Mouse (Mus musculus) liver, embryonic 14.5 days (tissue): ENCODE data around the gene Mecom. TPM values are rescaled to one million over a fixed set of nuclear protein-coding genes. Genes with fewer than 3 reads are reported as not detected.
"Not testable (repeated sequence)": the region's sequence is repeated elsewhere in the genome, so short reads cannot be mapped to it uniquely, and the experiment has no call there.

Experiments
- ATAC-seq: fragments of 200-750 bp; cut with Nextera tagmentation; 2 replicates; pipeline ENCODE4 v1.8.0; 2017; ENCODE audit warnings: moderate number of reproducible peaks, mild to moderate bottlenecking, moderate library complexity; ENCODE audit not compliant: insufficient read depth
- DNase-seq, 3 experiments: peaks; one replicate each; pipeline ENCODE4 v3.0.0-alpha.2; 2012 to 2013; ENCODE audit warnings: low read depth in 3 of 3, low spot score in 3 of 3
- H3K27ac ChIP-seq: fragments of 300-500 bp; sonication (generic); 2 replicates; pipeline ENCODE4 v1.5.1; 2014; ENCODE audit warnings: moderate library complexity, mild to moderate bottlenecking, control low read depth, inconsistent platforms
- H3K27me3 ChIP-seq: fragments of 300-500 bp; sonication (generic); 2 replicates; pipeline ENCODE4 v1.6.1; 2014; ENCODE audit warnings: mild to moderate bottlenecking, low read length, moderate library complexity; ENCODE audit not compliant: control insufficient read depth, insufficient read depth
- H3K36me3 ChIP-seq: fragments of 300-500 bp; sonication (generic); replicated peaks from 2 replicates; pipeline ENCODE4 v1.6.1; 2014; ENCODE audit warnings: low read depth; ENCODE audit not compliant: control insufficient read depth, insufficient read depth
- H3K4me1 ChIP-seq, 2 experiments: fragments of 200-500 bp in 1 of 2; fragments of 300-500 bp in 1 of 2; sonication (generic) in 1 of 2; replicated peaks; 2 replicates each; pipeline ENCODE4 v1.6.1; 2012 to 2014; ENCODE audit warnings: antibody characterized with exemption in 1 of 2, inconsistent platforms in 1 of 2, low read length in 1 of 2; ENCODE audit not compliant: control insufficient read depth in 2 of 2, insufficient read depth in 2 of 2
- H3K4me2 ChIP-seq: fragments of 300-500 bp; sonication (generic); 2 replicates; pipeline ENCODE4 v1.6.1; 2014; ENCODE audit warnings: low read depth, mild to moderate bottlenecking, control low read depth, moderate library complexity
- H3K4me3 ChIP-seq, 2 experiments: fragments of 200-500 bp in 1 of 2; fragments of 300-500 bp in 1 of 2; sonication (generic) in 1 of 2; 2 replicates each; pipeline ENCODE4 v1.5.1; 2012 to 2014; ENCODE audit warnings: low read depth in 2 of 2, low read length in 2 of 2, mild to moderate bottlenecking in 2 of 2, control low read depth in 1 of 2, inconsistent platforms in 1 of 2, moderate library complexity in 1 of 2; ENCODE audit not compliant: insufficient read depth in 1 of 2
- H3K9ac ChIP-seq: fragments of 300-500 bp; sonication (generic); replicated peaks from 2 replicates; pipeline ENCODE4 v1.6.1; 2014; ENCODE audit warnings: mild to moderate bottlenecking, control low read depth, moderate library complexity
- H3K9me3 ChIP-seq: fragments of 300-500 bp; sonication (generic); 2 replicates; pipeline ENCODE4 v1.6.1; 2016; ENCODE audit warnings: low read length, mixed read lengths; ENCODE audit not compliant: control insufficient read depth
- CTCF ChIP-seq: IDR thresholded peaks from 2 replicates; pipeline ENCODE4 v1.5.1; 2016; ENCODE audit warnings: antibody characterized with exemption, low read depth, control low read depth
- EP300 ChIP-seq: IDR thresholded peaks from 2 replicates; pipeline ENCODE4 v1.6.1; 2016; ENCODE audit warnings: antibody characterized with exemption, low read depth
- WGBS: fragments of 180-500 bp; shearing (Covaris S2); extraction: QIAGEN DNeasy Blood & Tissue Kit; methylation state at CpG from one replicate; pipeline ENCODE4 v1.1.7; 2014; ENCODE audit not compliant: insufficient replicate concordance; 5-methylcytosine and 5-hydroxymethylcytosine counted together
- polyA plus RNA-seq, 2 experiments: library from polyadenylated mRNA; depleted of rRNA in 1 of 2; stranded (reverse) in 1 of 2; unstranded in 1 of 2; fragments of >200 nt; fragmentation: Nextera tagmentation in 1 of 2; extraction: Ambion mirVana in 1 of 2; gene quantifications; 2 replicates each; pipeline versions ENCODE4 v1.2.1 to v1.2.3; 2012 to 2014

Gene Mecom
- polyA plus RNA-seq, 2 experiments = 0.67 to 0.75 TPM

GRCm38 (mm10) chr3:30592418-30592853 is 44.6 kb upstream of the Mecom start:
- peak in 1 of 3 experiments; percentile 55 for DNase-seq
- no peaks in the 10 kb centered on the region for H3K36me3 ChIP-seq
- no peak for TF ChIP-seq EP300
- peak; percentile 73 for TF ChIP-seq CTCF
- H3K9ac ChIP-seq = no peak overlapping the region
- 8% methylated on average over 2 of the region's 2 CpGs for WGBS
- peaks cover 0 to 4% of the 10 kb centered on the region in 2 experiments; a peak in 1 of 4 replicates for H3K4me1 ChIP-seq
- H3K4me2 ChIP-seq = no peak overlapping the region
- H3K9me3 ChIP-seq = no peaks in the 10 kb centered on the region
- H3K4me3 ChIP-seq = no peak overlapping the region
- no peak overlapping the region for H3K27ac ChIP-seq
- no peaks in the 10 kb centered on the region; the same call in 1 of the 2 replicates for H3K27me3 ChIP-seq
- ATAC-seq = no peak

- Histone ChIP-seq H3K27ac (no peak overlapping the region), H3K4me1 (peaks cover 0 to 4% of the 10 kb centered on the region in 2 experiments; a peak in 1 of 4 replicates), H3K4me2 (no peak overlapping the region), H3K36me3 (no peaks in the 10 kb centered on the region), H3K9me3 (no peaks in the 10 kb centered on the region), H3K27me3 (no peaks in the 10 kb centered on the region), H3K9ac (no peak overlapping the region), H3K4me3 (no peak overlapping the region)
- DNase-seq = no peak
- TF ChIP-seq EP300 (no peak), CTCF (no peak)
- WGBS = 61% methylated on average over 6 of the region's 6 CpGs
- no peak for ATAC-seq
These were observed 41.1 kb upstream of the Mecom start for GRCm38 (mm10) chr3:30588865-30589264.

- H3K4me3 ChIP-seq = no peak overlapping the region
- DNase-seq (no peak), ATAC-seq (no peak)
- no peaks in the 10 kb centered on the region for H3K36me3 ChIP-seq
- H3K9me3 ChIP-seq = no peaks in the 10 kb centered on the region
- no peak overlapping the region for H3K27ac ChIP-seq
- 23% methylated on average over 2 of the region's 2 CpGs for WGBS
- TF ChIP-seq EP300 = no peak
- no peak for TF ChIP-seq CTCF
- H3K4me2 ChIP-seq = no peak overlapping the region
- no peaks in the 10 kb centered on the region for H3K4me1 ChIP-seq
- no peaks in the 10 kb centered on the region for H3K27me3 ChIP-seq
- H3K9ac ChIP-seq = no peak overlapping the region
These were observed 25.7 kb upstream of the Mecom start for GRCm38 (mm10) chr3:30573549-30573948.

DNA sequence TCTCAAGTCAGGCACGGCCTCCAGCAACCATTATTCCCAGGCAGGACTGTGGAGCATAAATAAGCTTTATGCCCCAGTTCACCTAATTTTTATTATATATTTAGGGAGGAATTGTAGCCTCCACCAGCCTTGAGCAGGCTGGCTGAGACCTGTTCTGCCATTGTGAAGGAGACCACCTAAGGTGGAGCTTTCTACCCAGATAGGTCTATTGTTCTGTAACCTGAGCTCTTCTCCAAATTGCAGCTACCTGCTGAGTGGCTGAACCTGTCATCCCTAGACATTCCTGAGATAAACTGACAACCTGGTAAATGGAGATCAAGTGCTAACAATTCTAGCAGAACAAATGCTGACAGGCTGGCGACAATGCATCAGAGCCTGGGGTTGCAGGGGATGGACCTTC is 18.5 kb upstream of the Mecom start:
- not testable (repeated sequence) for H3K36me3 ChIP-seq, DNase-seq, H3K4me3 ChIP-seq, H3K27ac ChIP-seq, H3K9ac ChIP-seq, H3K27me3 ChIP-seq, ATAC-seq, H3K4me1 ChIP-seq, H3K4me2 ChIP-seq, H3K9me3 ChIP-seq
- WGBS = no CpG with 5 or more reads among the region's 2 CpGs

- no peak for DNase-seq
- 37% methylated on average over 6 of the region's 6 CpGs for WGBS
These were observed 13.0 kb upstream of the Mecom start for GRCm38 (mm10) chr3:30560677-30561314.

More at GRCm38 (mm10) chr3:30560677-30561314, 13.0 kb upstream of the Mecom start:
- H3K9me3 ChIP-seq = no peaks in the 10 kb centered on the region
- no peaks in the 10 kb centered on the region for H3K36me3 ChIP-seq
- H3K4me3 ChIP-seq = no peak overlapping the region
- H3K9ac ChIP-seq = no peak overlapping the region
- H3K27ac ChIP-seq = no peak overlapping the region
- no peaks in the 10 kb centered on the region for H3K4me1 ChIP-seq
- no peak for ATAC-seq
- no peaks in the 10 kb centered on the region for H3K27me3 ChIP-seq
- TF ChIP-seq CTCF = no peak
- no peak for TF ChIP-seq EP300
- no peak overlapping the region for H3K4me2 ChIP-seq
